Mouse (Mus musculus) neural tube, embryonic 12.5 days (tissue): ENCODE measurements at regions not wholly inside any gene's neighbourhood (a gene's known extent, or its start where the extent isn't known, plus 50 kb on each side); places are given as distances from the start of the nearest gene placed in this dataset.

ENCODE experiments used
- ATAC-seq: fragments of 200-750 bp; cut with Nextera tagmentation; 2 replicates; pipeline ENCODE4 v1.8.0; 2017; ENCODE audit warnings: low read depth, mild to moderate bottlenecking, moderate TSS enrichment, moderate library complexity; ENCODE audit not compliant: low FRiP score
- H3K27ac ChIP-seq: fragments of 300-500 bp; sonication (generic); 2 replicates; pipeline ENCODE4 v1.5.1; 2016
- H3K27me3 ChIP-seq: fragments of 300-500 bp; sonication (generic); replicated peaks from 2 replicates; pipeline ENCODE4 v1.6.1; 2016; ENCODE audit warnings: mild to moderate bottlenecking
- H3K36me3 ChIP-seq: fragments of 300-500 bp; sonication (generic); 2 replicates; pipeline ENCODE4 v1.6.1; 2016; ENCODE audit warnings: mild to moderate bottlenecking
- H3K4me1 ChIP-seq: fragments of 300-500 bp; sonication (generic); 2 replicates; pipeline ENCODE4 v1.6.1; 2016
- H3K4me2 ChIP-seq: fragments of 300-500 bp; sonication (generic); replicated peaks from 2 replicates; pipeline ENCODE4 v1.6.1; 2016; ENCODE audit warnings: mild to moderate bottlenecking
- H3K4me3 ChIP-seq: fragments of 300-500 bp; sonication (generic); 2 replicates; pipeline ENCODE4 v1.5.1; 2016
- H3K9ac ChIP-seq: fragments of 300-500 bp; sonication (generic); 2 replicates; pipeline ENCODE4 v1.6.1; 2016; ENCODE audit warnings: mild to moderate bottlenecking
- H3K9me3 ChIP-seq: fragments of 300-500 bp; sonication (generic); 2 replicates; pipeline ENCODE4 v1.6.1; 2016; ENCODE audit warnings: mild to moderate bottlenecking
- WGBS: fragments of 180-500 bp; shearing (Covaris S2); methylation state at CpG from one replicate; pipeline ENCODE4 v1.1.7; 2016; 5-methylcytosine and 5-hydroxymethylcytosine counted together

DNA sequence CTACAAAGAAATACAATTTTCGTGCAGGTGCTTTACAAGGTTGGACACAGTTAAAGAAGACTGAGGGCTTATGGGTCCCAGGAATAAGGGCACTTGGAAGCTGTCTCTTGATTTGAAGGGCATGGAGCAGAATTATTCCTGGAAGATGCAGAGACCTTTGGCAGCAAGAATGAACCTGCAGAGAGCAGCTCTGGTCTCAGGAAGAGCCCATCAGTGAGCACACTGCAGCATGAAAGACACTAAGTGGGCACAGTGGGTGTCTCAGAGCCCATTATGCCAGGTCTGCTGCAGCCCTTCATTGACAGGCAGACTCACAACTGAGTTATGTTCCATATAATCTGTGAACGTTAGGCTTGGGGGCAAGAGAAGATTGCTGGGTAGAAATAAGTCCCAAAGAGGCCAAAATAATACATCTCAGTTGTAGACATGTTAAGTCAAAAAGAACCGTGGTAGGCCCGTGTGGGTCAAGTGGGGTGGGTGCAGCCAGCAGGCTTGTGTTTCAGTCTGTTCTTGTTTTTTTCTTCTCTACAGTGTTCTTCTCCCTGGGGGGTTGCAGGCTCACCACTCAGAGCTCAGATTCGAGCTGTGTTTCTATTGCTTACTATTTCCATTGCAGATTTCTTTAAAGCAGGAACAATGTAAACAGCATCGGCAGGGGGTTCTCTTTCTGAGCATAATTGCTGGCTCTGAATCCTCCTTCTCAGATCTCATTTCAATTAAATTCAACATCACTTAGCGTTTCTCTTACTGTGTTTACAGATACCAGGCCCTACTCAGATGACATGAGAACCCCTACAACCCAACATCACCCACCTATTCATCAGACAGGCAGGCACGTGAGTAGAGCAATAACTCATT, 347.1 kb downstream of the Med10 start:
- no peak overlapping the region for H3K9ac ChIP-seq
- H3K9me3 ChIP-seq, result no peaks in the 10 kb centered on the region
- H3K27me3 ChIP-seq, result no peaks in the 10 kb centered on the region
- no peak overlapping the region for H3K4me3 ChIP-seq
- WGBS, result 19% methylated on average over 8 of the region's 8 CpGs
- peak overlapping the region; percentile 17; the same call in 1 of the 2 replicates for H3K27ac ChIP-seq
- H3K36me3 ChIP-seq, result no peaks in the 10 kb centered on the region
- peaks cover 10% of the 10 kb centered on the region for H3K4me1 ChIP-seq
- peak; percentile 46; the same call in 1 of the 2 replicates for ATAC-seq
- H3K4me2 ChIP-seq, result peak overlapping the region; percentile 19

DNA sequence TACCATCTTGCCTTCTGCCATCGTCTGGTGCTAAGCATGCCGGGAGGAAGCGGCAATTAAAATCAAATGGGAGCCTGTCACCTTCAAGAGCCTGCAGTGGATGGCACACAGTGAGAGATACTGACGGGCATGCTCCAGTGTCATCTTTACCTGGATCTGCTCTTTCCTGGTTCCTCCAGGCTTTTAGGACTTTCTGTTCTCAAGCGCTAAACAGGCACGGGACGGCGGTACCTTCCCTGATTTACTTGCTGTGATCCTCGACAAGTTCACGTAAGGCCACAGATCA, 347.6 kb downstream of the Med10 start:
- peak; percentile 51 for ATAC-seq
- Histone ChIP-seq H3K4me3 (no peak overlapping the region), H3K4me2 (peak overlapping the region; percentile 19), H3K9me3 (no peaks in the 10 kb centered on the region), H3K9ac (no peak overlapping the region), H3K4me1 (peaks cover 10% of the 10 kb centered on the region), H3K27ac (no peak overlapping the region), H3K27me3 (no peaks in the 10 kb centered on the region), H3K36me3 (no peaks in the 10 kb centered on the region)
- 31% methylated on average over 10 of the region's 10 CpGs for WGBS

DNA sequence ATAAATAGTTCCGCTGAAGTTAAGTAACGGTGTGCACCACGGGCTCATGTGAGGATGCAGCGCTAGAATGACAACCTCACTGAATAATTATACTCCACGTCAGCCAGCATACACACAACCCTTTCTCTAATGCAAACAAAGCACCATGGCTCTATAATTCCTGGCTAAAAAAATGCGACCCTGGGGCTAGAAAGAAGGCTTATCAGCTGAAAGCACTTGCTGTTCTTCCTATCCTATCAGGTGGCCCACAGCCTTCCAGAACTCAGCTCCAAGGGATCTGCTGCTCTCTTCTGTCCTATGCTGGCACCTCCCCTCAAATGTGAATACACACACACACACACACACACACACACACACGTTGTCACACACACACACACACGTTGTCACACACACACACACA, 350.9 kb downstream of the Med10 start:
- H3K36me3 ChIP-seq, result no peaks in the 10 kb centered on the region
- H3K4me2 ChIP-seq, result no peak overlapping the region
- ATAC-seq, result no peak
- H3K27me3 ChIP-seq, result no peaks in the 10 kb centered on the region
- 65% methylated on average over 8 of the region's 8 CpGs for WGBS
- H3K9ac ChIP-seq, result no peak overlapping the region
- H3K4me1 ChIP-seq, result peaks cover 10% of the 10 kb centered on the region
- H3K4me3 ChIP-seq, result no peak overlapping the region
- H3K9me3 ChIP-seq, result no peaks in the 10 kb centered on the region
- no peak overlapping the region for H3K27ac ChIP-seq

DNA sequence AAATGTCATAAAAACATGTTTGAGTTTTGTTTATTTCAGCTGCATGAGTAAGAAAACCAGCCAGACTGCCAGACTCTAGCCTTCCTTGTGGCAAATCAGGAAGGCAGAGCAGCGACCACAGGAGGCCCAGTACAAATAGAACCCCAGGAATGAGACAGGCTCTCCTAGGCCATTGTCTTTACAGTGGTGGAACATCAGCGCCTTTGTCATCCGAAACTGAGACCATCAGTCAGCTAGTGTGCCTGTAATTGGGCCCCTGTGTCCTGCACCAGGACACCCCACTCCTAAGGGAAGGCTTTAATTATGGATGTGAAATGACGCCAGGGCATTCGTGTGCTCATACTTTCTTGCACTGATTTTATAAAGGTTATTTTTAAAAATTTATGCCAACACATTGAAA, 353.4 kb downstream of the Med10 start:
- no peak overlapping the region for H3K27ac ChIP-seq
- no peak for ATAC-seq
- H3K4me1 ChIP-seq, result 0 out of 2 replicates have a peak, but pooled peaks cover 3% of the 10 kb centered on the region
- 36% methylated on average over 5 of the region's 5 CpGs for WGBS
- no peak overlapping the region for H3K4me3 ChIP-seq
- H3K9ac ChIP-seq, result no peak overlapping the region
- H3K27me3 ChIP-seq, result no peaks in the 10 kb centered on the region
- H3K4me2 ChIP-seq, result no peak overlapping the region
- H3K9me3 ChIP-seq, result no peaks in the 10 kb centered on the region
- H3K36me3 ChIP-seq, result no peaks in the 10 kb centered on the region

DNA sequence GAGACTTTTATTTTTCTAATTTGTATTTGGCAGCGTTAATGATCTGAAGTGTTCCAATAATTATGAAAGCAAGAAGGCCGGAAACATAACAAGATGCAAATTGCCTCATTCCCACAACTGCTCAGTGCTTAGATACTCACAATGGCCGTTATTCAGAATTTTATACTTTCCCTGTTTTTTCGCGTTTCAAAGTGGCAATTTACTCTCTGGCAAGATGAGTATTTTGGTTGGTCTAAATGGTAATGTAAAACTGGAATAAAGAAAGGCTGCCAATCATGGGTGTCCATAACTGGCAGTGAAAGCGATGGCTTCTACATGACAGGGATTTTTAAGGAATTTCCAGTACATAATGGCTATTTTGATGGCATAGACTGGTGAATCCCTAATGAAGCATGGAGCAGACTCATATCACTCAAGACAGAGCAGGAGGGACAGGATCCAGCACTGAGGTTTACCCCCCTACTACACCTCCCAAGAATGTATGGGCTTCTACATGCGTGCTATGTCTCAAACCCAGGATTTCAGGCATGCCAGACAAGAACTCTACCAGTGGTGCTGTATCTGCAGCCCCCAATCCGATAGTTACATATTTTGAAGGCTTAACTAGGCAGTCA, 354.9 kb downstream of the Med10 start:
- H3K4me2 ChIP-seq, result no peak overlapping the region
- H3K27ac ChIP-seq, result no peak overlapping the region
- ATAC-seq, result no peak
- H3K4me3 ChIP-seq, result no peak overlapping the region
- no peaks in the 10 kb centered on the region for H3K27me3 ChIP-seq
- no peak overlapping the region for H3K9ac ChIP-seq
- 84% methylated on average over 8 of the region's 8 CpGs for WGBS
- H3K4me1 ChIP-seq, result 0 out of 2 replicates have a peak, but pooled peaks cover 15% of the 10 kb centered on the region
- no peaks in the 10 kb centered on the region for H3K9me3 ChIP-seq
- H3K36me3 ChIP-seq, result no peaks in the 10 kb centered on the region

DNA sequence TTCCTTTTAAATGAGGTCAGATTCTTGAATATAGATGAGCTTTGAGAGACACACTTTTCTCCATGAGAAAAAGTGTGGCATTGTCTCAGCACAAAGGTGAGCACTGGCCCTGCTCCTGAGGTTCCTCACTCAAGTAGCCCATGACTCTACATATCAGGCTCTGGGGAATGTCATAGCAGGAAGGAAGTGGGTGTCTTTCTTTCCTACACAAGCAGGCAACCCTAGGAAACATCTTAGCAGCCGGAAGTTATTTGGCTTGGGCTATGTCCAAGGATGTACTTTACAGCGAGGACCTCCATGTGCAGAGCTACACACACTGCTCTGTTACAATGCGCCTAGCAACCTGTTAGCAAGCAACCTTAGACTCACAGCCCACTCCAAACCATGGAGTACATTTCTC, 356.9 kb downstream of the Med10 start:
- Histone ChIP-seq H3K4me1 (0 out of 2 replicates have a peak, but pooled peaks cover 15% of the 10 kb centered on the region), H3K4me3 (no peak overlapping the region)
- WGBS, result 87% methylated on average over 3 of the region's 3 CpGs

DNA sequence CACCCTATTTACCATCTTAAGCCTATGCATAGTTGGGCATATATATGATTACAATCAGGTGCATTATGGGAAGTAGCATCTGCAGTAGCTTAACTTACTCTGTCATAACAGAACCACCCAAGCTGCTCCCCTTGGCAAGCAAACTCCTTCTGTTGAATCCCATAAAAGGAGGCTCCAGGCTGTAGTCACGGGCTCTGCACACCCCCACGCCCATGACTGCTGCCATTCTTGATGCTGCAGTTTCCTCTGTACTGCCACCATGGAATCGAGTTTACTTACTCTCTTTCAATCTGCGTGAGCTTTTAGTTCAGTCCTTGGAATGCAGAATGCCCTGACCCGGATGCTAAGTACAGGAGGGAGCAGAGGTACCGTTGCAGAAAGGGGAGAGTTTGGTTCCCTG, 357.4 kb downstream of the Med10 start:
- Histone ChIP-seq H3K9me3 (no peaks in the 10 kb centered on the region), H3K4me2 (no peak overlapping the region), H3K4me1 (0 out of 2 replicates have a peak, but pooled peaks cover 15% of the 10 kb centered on the region), H3K36me3 (no peaks in the 10 kb centered on the region), H3K27ac (no peak overlapping the region), H3K27me3 (no peaks in the 10 kb centered on the region), H3K4me3 (no peak overlapping the region), H3K9ac (no peak overlapping the region)
- ATAC-seq, result no peak
- 75% methylated on average over 6 of the region's 6 CpGs for WGBS

More for the DNA sequence above, 356.9 kb downstream of the Med10 start:
- Histone ChIP-seq H3K9ac (no peak overlapping the region), H3K4me2 (no peak overlapping the region), H3K36me3 (no peaks in the 10 kb centered on the region), H3K27me3 (no peaks in the 10 kb centered on the region), H3K9me3 (no peaks in the 10 kb centered on the region), H3K27ac (no peak overlapping the region)
- ATAC-seq, result no peak

DNA sequence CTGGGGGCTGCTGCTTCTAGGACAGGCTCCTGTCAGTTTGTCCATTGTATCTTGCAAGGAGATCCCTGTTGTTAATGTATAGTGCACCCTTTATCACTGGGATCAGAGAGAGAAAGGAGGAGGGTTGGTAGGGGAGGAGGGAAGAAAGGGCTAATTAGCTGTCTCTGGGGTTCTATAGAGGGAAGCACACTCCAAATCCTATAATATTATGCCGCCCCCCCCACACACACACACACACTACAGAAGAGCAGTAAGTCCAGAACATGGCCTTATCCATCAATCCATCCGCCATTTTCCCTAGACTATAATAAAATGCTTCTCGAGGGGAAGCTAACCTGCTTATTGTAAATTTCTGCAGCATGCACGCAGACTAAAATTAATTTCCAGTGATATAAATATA, 359.9 kb downstream of the Med10 start:
- Histone ChIP-seq H3K4me3 (no peak overlapping the region), H3K27ac (no peak overlapping the region; the same call in 1 of the 2 replicates), H3K36me3 (no peaks in the 10 kb centered on the region), H3K4me2 (no peak overlapping the region), H3K9me3 (no peaks in the 10 kb centered on the region), H3K4me1 (0 out of 2 replicates have a peak, but pooled peaks cover 15% of the 10 kb centered on the region), H3K9ac (no peak overlapping the region), H3K27me3 (no peaks in the 10 kb centered on the region)
- ATAC-seq, result peak; percentile 54; the same call in 1 of the 2 replicates
- 62% methylated on average over 4 of the region's 4 CpGs for WGBS

DNA sequence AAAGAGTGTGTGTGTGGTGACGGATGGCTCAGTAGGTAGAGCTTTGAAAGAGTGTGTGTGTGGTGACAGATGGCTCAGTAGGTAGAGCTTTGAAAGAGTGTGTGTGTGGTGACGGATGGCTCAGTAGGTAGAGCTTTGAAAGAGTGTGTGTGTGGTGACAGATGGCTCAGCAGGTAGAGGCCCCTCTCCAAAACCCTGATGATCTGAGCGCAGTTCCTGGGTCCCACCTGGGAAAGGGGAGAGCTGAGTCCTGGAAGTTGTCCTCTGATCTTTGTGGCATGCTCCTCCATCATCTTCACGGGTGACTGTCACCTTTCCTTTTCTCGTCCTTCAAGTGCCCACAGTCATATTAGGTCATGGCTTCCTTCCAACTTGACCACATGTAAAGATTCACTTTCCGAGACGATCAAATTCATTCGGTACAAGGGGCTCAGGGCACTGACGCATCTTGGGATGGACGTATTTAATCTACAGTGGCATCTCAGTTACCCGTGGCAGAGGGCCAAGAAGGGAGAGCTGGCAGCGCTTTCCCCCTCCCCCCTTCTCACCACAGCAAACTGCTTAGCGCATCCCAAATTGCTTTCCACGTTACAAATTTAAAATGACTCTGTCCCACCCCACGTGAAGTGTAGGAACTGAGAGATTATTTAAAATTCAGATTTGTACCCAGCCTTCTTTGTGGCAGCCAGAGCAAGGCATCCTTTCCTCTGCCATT, 363.5 kb downstream of the Med10 start:
- Histone ChIP-seq H3K9me3 (no peaks in the 10 kb centered on the region), H3K4me1 (0 out of 2 replicates have a peak, but pooled peaks cover 11% of the 10 kb centered on the region), H3K4me3 (no peak overlapping the region), H3K27ac (no peak overlapping the region), H3K36me3 (no peaks in the 10 kb centered on the region), H3K4me2 (no peak overlapping the region), H3K9ac (no peak overlapping the region), H3K27me3 (no peaks in the 10 kb centered on the region)
- 76% methylated on average over 15 of the region's 15 CpGs for WGBS
- ATAC-seq, result no peak

DNA sequence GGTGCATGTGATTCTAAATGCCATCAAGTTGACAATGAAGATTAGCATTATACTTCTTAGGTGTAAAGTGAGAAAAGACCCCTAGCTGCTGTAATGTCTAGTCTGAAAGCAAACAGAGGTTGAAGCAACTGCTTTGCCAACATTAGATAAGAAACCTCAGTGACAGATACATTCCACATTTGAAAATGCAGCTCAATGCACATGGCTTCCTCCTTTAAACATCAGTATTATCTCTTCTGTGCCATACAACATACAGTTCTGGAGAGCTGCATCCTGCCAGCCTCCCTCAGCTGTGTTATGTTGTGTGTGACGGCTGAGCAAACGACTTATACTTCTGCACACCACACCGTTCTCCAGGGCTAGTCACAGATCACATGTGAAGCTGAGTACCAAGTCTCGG, 365.6 kb downstream of the Med10 start:
- H3K4me1 ChIP-seq, result no peaks in the 10 kb centered on the region
- no peak overlapping the region for H3K4me3 ChIP-seq
- WGBS, result 82% methylated on average over 4 of the region's 4 CpGs
- H3K9me3 ChIP-seq, result no peaks in the 10 kb centered on the region
- no peak for ATAC-seq
- H3K27ac ChIP-seq, result no peak overlapping the region
- H3K36me3 ChIP-seq, result no peaks in the 10 kb centered on the region
- H3K9ac ChIP-seq, result no peak overlapping the region
- no peaks in the 10 kb centered on the region for H3K27me3 ChIP-seq
- H3K4me2 ChIP-seq, result no peak overlapping the region

DNA sequence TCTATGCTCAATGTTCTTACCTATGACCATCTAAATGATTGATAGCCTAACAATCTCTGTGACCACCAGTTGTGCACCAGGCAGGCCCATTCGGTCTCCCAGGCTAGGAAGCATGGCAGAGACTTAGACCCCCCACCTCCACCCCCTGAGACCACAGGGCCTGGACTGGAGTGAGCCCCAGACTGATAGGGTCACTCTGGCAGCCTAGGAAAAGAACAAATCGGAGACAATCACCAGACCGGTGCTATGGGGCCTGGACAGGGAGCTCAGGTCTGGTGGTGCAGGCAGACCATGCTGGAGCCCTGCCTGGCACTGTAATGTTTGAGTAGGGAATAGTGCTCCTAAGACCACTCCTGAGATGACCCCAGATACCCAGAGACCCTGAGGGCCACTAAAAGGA, 366.7 kb downstream of the Med10 start:
- no peak for ATAC-seq
- no peak overlapping the region for H3K4me2 ChIP-seq
- no peak overlapping the region for H3K4me3 ChIP-seq
- no peaks in the 10 kb centered on the region for H3K36me3 ChIP-seq
- H3K27ac ChIP-seq, result no peak overlapping the region
- H3K9ac ChIP-seq, result no peak overlapping the region
- WGBS, result 84% methylated on average over 3 of the region's 3 CpGs
- no peaks in the 10 kb centered on the region for H3K27me3 ChIP-seq
- no peaks in the 10 kb centered on the region for H3K9me3 ChIP-seq
- H3K4me1 ChIP-seq, result no peaks in the 10 kb centered on the region

DNA sequence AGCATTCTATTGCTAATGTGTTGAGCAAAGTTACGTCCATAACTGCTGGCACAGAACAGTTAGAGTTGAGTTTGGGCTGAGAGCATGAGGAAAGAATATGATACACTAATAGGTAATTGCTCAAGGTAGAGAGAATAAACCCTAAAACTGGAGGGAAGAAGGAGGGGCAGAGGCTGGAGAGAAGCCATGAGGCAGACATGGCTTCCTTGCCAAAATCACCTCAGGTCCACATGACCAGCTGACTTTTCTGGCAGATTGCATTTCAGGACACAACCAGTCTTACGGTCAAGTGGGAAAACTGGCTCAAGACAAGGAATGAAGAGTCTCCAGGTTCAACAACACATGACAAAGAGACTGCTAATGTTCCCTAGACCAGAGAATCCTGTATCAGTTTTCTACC, 374.9 kb downstream of the Med10 start:
- 92% methylated on average over 2 of the region's 2 CpGs for WGBS
- Histone ChIP-seq H3K36me3 (no peaks in the 10 kb centered on the region), H3K4me3 (no peak overlapping the region), H3K4me1 (peaks cover 5% of the 10 kb centered on the region; the same call in 1 of the 2 replicates), H3K9me3 (no peaks in the 10 kb centered on the region), H3K27ac (no peak overlapping the region), H3K4me2 (no peak overlapping the region), H3K27me3 (no peaks in the 10 kb centered on the region), H3K9ac (no peak overlapping the region)
- no peak for ATAC-seq
